ENCODE assay signal across 10 mouse cellular contexts in genomic region chr15:81158517-81159120, GRCm38 (mm10). TPM values are rescaled to one million over a fixed set of nuclear protein-coding genes. Genes with fewer than 3 reads are reported as not detected.
DNase-seq lines count a peak whose midpoint lies in the region; ATAC-seq and TF ChIP-seq lines count a peak whose summit lies in the region.
"Had no signal": no experiment of that assay in that cellular context is flagged by ENCODE, and none has a peak within 500 bp of the region (broad histone marks: within the 10 kb centered on the region; RNA-seq: fewer than 3 reads in every experiment).

No protein-coding gene starts in this region.

- no peak for TF ChIP-seq POLR2A in kidney, adult 2 months (IDR thresholded peaks at IDR 0.05; ENCODE audit: low read depth, low read length)

- intact Hi-C loops in gastrocnemius, adult 2 months (cut with DNase I), result no loop called here

- H3K9ac ChIP-seq in lung, postnatal 0 days (replicated peaks; ENCODE audit: low read depth), result no peak overlapping the region
- H3K9ac ChIP-seq in stomach, embryonic 16.5 days (ENCODE audit: low read length), result no peak overlapping the region
- H3K9ac ChIP-seq: hindbrain, embryonic 12.5 days had no signal

- TF ChIP-seq EP300 in lung, postnatal 0 days (IDR thresholded peaks at IDR 0.05), result no peak

- no peak overlapping the region for H3K4me3 ChIP-seq in gastrocnemius, adult 2 months
- H3K4me3 ChIP-seq in lung, postnatal 0 days (ENCODE audit: low read depth, low read length), result no peak overlapping the region
- no peak overlapping the region for H3K4me3 ChIP-seq in kidney, adult 2 months (ENCODE audit: insufficient read depth, low read depth, low read length)
- no peak overlapping the region for H3K4me3 ChIP-seq in stomach, embryonic 16.5 days (replicated peaks; ENCODE audit: low read length)
- H3K4me3 ChIP-seq: heart, embryonic 10.5 days; hindbrain, embryonic 12.5 days had no signal

- ATAC-seq in lung, postnatal 0 days, result no peak
- ATAC-seq in stomach, embryonic 16.5 days (ENCODE audit: insufficient read depth, low FRiP score), result 0 out of 2 replicates have a peak, but pooled peaks have one; percentile 17

- H3K4me2 ChIP-seq in lung, postnatal 0 days (replicated peaks; ENCODE audit: low read depth, low read length), result no peak overlapping the region
- no peak overlapping the region for H3K4me2 ChIP-seq in stomach, embryonic 16.5 days (ENCODE audit: low read depth, low read length)
- H3K4me2 ChIP-seq: hindbrain, embryonic 12.5 days had no signal

- H3K9me3 ChIP-seq in lung, postnatal 0 days (ENCODE audit: low read length), result no peaks in the 10 kb centered on the region
- no peaks in the 10 kb centered on the region for H3K9me3 ChIP-seq in stomach, embryonic 16.5 days (replicated peaks; ENCODE audit: control insufficient read depth, low read length)
- H3K9me3 ChIP-seq: heart, embryonic 10.5 days; hindbrain, embryonic 12.5 days had no signal

- H3K4me1 ChIP-seq in lung, postnatal 0 days (ENCODE audit: insufficient read depth, low read depth, low read length), result peaks cover 6% of the 10 kb centered on the region; the same call in 1 of the 2 replicates
- peaks cover 20% of the 10 kb centered on the region; the same call in 1 of the 2 replicates for H3K4me1 ChIP-seq in kidney, adult 2 months (ENCODE audit: control insufficient read depth, insufficient read depth, low read length)
- H3K4me1 ChIP-seq in stomach, embryonic 16.5 days (ENCODE audit: control insufficient read depth, insufficient read depth, low read length), result peaks cover 19% of the 10 kb centered on the region
- H3K4me1 ChIP-seq: hindbrain, embryonic 12.5 days had no signal

- H3K27me3 ChIP-seq in lung, postnatal 0 days (replicated peaks; ENCODE audit: insufficient read depth, low read length), result no peaks in the 10 kb centered on the region
- H3K27me3 ChIP-seq in kidney, adult 2 months (replicated peaks; ENCODE audit: control insufficient read depth, insufficient read depth, low read length), result no peaks in the 10 kb centered on the region
- no peaks in the 10 kb centered on the region for H3K27me3 ChIP-seq in stomach, embryonic 16.5 days (ENCODE audit: control insufficient read depth, insufficient read depth, low read length)
- H3K27me3 ChIP-seq: hindbrain, embryonic 12.5 days had no signal

- no peak for DNase-seq in gastrocnemius, adult 2 months
- DNase-seq in gastrocnemius, adult 18-20 months (ENCODE audit: low spot score), result no peak
- DNase-seq in lung, postnatal 0 days (ENCODE audit: low spot score), result peak; percentile 43
- DNase-seq in lung, postnatal 10 days, result no peak
- DNase-seq in kidney, adult 2 months, result peak; percentile 63
- DNase-seq in spleen, postnatal 14 days (ENCODE audit: low spot score in 2 of 2), result no peak
- no peak for DNase-seq in right cerebral cortex, postnatal 4 days

- H3K27ac ChIP-seq in gastrocnemius, adult 2 months, result 0 out of 2 replicates have a peak overlapping the region, but pooled peaks have one; percentile 28
- H3K27ac ChIP-seq in lung, postnatal 0 days (ENCODE audit: low read length), result no peak overlapping the region
- peak overlapping the region; percentile 74 for H3K27ac ChIP-seq in kidney, adult 2 months (ENCODE audit: insufficient read depth, low read depth, low read length)
- peak overlapping the region; percentile 69; the same call in 1 of the 2 replicates for H3K27ac ChIP-seq in stomach, embryonic 16.5 days (ENCODE audit: low read length)
- H3K27ac ChIP-seq: heart, embryonic 10.5 days; hindbrain, embryonic 12.5 days had no signal

- peak; percentile 46 for TF ChIP-seq CTCF in gastrocnemius, adult 2 months (IDR thresholded peaks at IDR 0.05)
- peak; percentile 48 for TF ChIP-seq CTCF in lung, postnatal 0 days (IDR thresholded peaks at IDR 0.05)
- peak; percentile 48; the same call in 1 of the 2 replicates for TF ChIP-seq CTCF in kidney, adult 2 months (conservative IDR thresholded peaks at IDR 0.05; ENCODE audit: insufficient read depth, insufficient read length, low read depth, low read length)

- no peaks in the 10 kb centered on the region for H3K36me3 ChIP-seq in lung, postnatal 0 days (ENCODE audit: insufficient read depth, low read length)
- H3K36me3 ChIP-seq in kidney, adult 2 months (ENCODE audit: control insufficient read depth, insufficient read depth, low read length), result no peaks in the 10 kb centered on the region
- no peaks in the 10 kb centered on the region for H3K36me3 ChIP-seq in stomach, embryonic 16.5 days (ENCODE audit: control insufficient read depth, insufficient read depth, low read length)
- H3K36me3 ChIP-seq: heart, embryonic 10.5 days; hindbrain, embryonic 12.5 days had no signal

- WGBS in lung, postnatal 0 days, result 71% methylated on average over 7 of the region's 7 CpGs
- WGBS in kidney, adult 2 months, result 57% methylated on average over 7 of the region's 7 CpGs
- 70% methylated on average over 7 of the region's 7 CpGs for WGBS in stomach, embryonic 16.5 days

RNA-seq across cellular contexts. Expression of gene Mrtfa, which starts 31.9 kb away (rescaled TPM):
- 10 to 100 TPM; 18.8 to 28.1 TPM for total RNA-seq in gastrocnemius, adult 2 months (2021)
- 10 to 100 TPM; 17.5 to 17.7 TPM for total RNA-seq in gastrocnemius, adult 18-20 months (2021)
- 13.5 and 13.9 TPM in 2 replicates for polyA plus RNA-seq in lung, postnatal 0 days (2015; fragmentation: Nextera tagmentation; extraction: Ambion mirVana)
- 15.1 and 16.0 TPM in 2 replicates for polyA plus RNA-seq in kidney, adult 2 months (2012; rRNA removed)
- polyA plus RNA-seq in stomach, embryonic 16.5 days (2015; fragmentation: Nextera tagmentation; extraction: Ambion mirVana), result 25.4 and 26.2 TPM in 2 replicates

Comparison
In these comparisons a context has a peak if more than half of its experiments do, and no peak if none do; other contexts are left out.
1. DNase-seq: peak in lung, postnatal 0 days (single experiment) and kidney, adult 2 months (single experiment); none in gastrocnemius, adult 2 months (single experiment), gastrocnemius, adult 18-20 months (single experiment), lung, postnatal 10 days (single experiment), spleen, postnatal 14 days (0 of 2) and right cerebral cortex, postnatal 4 days (single experiment).
2. Peak in every context shown above with its lines, with median percentiles within 50 percentile points of each other: CTCF ChIP-seq.